Mouse (Mus musculus) A20 (cell line): Measurements from ENCODE around the gene Rpia.
"Not testable (repeated sequence)": the region's sequence is repeated elsewhere in the genome, so short reads cannot be mapped to it uniquely, and the experiment has no call there.

ENCODE experiments used
- DNase-seq: peaks from one replicate; pipeline ENCODE4 v3.0.0-alpha.2; 2011; ENCODE audit warnings: low read depth, low spot score

Gene Rpia

GRCm38 (mm10) chr6:70791824-70792535, at the start of gene Rpia:
Rpia (minus strand) TSS chr6:70792232.
- DNase-seq, result peak; percentile 93

DNA sequence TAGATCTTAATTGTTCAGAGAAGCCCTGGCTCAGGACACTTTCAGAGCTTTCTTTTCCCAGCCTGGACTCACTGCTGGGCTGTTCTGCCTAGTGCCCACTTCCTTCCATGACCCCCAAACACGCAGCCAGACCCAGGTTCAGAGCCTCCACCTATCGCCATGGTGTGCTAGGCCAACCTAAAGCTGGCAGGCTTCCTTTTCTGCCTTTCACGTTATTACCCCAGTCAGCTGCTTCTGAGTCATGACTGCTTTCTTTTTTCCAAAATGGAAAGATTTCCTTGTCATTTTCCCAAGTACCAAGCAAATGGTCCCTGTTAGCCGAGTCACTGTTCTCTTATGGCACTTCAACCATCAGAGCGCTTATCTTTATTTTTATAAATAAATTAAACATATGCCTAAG, 48.2 kb upstream of the Rpia start:
- DNase-seq, result no peak

DNA sequence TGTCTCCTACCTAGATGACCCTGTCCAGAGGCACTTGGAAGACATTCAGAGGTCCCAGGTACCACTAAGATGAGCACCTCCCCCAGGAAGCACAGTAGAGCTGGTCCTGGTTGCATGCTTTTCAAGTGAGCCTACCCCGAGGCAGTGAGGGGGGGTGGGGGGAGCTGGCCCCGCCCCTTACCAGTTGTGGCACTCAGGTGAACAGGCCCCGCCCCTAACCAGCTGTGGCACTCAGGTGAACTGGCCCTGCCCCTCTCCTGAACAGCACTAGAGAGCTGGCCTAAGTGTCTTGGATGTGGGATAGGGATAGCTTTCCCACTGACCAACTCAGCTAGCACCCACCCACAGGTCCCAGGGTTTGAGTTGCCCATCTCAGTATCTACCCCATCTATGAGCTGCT, 46.5 kb upstream of the Rpia start:
- DNase-seq, result no peak

DNA sequence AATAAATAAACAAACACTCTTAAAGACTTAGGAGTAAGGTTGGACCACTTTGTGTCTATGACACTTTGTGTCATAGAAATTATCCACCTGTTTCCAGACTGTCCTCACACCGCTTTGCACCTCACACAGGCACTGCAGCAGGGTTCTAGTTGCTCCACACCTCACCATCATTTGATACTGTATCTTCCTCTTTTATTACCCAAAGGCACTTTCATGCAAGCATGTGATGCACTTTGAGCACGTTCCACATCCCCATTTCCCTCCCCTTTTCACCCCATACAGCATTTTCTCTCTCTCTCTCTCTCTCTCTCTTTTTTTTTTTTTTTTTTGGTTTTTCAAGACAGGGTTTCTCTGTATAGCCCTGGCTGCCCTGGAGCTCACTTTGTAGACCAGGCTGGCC, 45.3 kb upstream of the Rpia start:
- no peak for DNase-seq

DNA sequence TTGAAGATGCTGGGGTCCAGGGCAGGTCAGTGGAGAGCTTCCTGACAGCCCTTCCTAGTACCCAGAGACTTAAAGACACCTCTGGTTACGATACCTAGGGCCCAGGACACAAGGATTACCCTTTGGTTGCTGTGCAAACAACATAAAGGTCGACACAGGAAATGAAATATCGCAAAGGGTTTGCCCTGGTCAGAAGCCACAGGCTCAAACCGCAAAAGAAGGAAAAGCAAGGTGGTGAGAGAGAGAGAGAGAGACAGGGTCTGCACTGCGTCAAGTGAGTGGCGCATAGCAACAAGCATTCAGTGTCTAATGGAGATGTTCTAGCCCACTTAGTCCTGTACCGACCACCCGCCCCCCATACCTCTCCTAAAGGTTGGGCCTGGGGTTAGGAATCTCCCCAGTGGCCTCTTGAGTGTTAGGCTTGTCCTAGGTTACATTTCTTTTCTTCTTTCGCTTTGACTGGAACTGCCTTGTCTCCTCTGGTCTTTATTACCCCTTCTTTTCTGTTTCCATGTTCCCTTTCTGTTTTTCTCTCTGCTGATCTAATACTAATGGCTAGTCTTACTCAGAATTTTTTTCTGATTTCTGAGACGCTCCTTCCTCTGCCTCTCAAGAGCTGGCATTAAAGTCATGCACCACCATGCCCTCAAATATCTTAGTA, 39.3 kb upstream of the Rpia start:
- DNase-seq, result no peak

- peak; percentile 8 for DNase-seq
These were observed 38.5 kb upstream of the Rpia start for GRCm38 (mm10) chr6:70830552-70830951.

- DNase-seq, result no peak
These were observed 37.4 kb upstream of the Rpia start for GRCm38 (mm10) chr6:70829451-70829850.

DNA sequence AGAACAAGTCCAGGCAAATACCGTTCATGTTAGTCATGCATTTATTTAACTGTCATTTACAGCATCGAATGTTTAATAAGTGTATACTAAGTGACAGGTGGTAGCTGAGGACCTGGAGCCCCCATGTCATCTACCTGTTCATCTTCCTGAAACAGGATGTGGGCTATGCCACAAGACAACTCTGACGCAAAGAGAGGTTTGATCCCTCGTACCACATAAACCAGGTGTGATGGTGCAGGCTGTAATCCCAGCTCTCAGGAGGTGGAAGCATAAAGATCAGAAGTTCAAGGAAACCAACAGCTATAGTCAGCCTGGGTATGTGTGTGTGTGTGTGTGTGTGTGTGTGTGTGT, 32.9 kb upstream of the Rpia start:
- DNase-seq, result no peak

GRCm38 (mm10) chr6:70824085-70824986, 32.3 kb upstream of the Rpia start:
- peak; percentile 71 for DNase-seq

DNA sequence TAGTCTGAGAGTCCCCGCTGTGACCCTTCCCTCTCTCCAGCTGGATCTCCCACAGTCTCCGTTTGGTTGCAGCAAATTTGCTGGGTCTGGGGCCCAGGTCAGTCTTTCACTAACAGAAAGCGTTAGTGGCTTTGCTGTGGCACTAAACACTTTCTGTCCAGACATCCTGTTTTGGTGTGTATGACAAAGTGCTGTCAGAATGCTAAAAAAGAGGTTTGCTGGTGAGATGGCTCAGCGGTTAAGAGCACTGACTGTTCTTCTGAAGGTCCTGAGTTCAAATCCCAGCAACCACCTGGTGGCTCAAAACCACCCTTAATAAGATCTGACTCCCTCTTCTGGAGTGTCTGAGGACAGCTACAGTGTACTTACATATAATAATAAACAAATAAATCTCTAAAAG, 31.2 kb upstream of the Rpia start:
- DNase-seq, result not testable (repeated sequence)

DNA sequence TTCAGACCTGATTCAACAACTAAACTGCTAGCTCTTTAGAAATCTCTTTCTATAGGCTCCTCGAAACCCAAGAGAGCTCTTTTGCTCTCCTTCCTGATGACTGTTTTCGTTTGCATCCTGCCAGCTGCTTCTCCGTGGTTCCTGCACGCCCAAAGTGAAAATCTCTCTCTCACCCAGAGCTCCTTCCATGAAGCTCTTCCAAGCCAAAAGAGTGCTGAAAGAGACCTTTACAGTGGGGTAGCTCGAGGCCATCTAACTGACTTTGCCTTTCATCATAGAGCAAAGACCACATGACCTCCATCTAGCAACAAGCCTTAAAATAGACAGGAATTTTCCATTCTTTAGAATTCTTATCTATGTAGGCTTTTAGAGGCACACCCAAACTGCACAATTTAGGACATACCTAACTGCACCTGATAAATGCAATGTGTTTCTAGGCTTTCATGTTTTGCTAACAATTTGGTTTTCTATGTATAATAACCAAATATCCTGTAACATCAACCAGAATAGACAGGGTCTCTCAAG, 30.4 kb upstream of the Rpia start:
- no peak for DNase-seq

- no peak for DNase-seq
These were observed 29.5 kb upstream of the Rpia start for GRCm38 (mm10) chr6:70821566-70821965.

DNA sequence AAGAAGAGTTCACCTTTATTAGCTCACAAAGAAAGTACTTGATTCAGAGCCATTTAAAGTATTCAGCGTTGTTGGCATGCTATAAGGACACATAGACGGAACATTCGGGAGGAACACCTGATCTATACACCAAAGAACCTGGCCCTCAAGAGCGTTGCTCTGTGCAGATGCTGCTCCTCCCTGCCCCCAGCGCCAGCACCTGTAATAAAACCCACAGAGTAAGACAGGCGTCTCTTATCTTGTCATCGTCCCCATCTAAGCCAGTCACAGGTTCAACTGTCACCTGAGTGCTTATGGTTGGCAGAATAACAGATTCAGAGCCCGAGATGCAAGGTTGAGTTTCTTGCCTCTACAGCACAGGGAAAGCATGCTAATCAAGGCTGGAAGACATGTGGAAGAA, 23.4 kb upstream of the Rpia start:
- no peak for DNase-seq

- DNase-seq, result no peak
These were observed 22.6 kb upstream of the Rpia start for GRCm38 (mm10) chr6:70814629-70814950.

GRCm38 (mm10) chr6:70813921-70814628, 22.0 kb upstream of the Rpia start:
- DNase-seq, result peak; percentile 74

DNA sequence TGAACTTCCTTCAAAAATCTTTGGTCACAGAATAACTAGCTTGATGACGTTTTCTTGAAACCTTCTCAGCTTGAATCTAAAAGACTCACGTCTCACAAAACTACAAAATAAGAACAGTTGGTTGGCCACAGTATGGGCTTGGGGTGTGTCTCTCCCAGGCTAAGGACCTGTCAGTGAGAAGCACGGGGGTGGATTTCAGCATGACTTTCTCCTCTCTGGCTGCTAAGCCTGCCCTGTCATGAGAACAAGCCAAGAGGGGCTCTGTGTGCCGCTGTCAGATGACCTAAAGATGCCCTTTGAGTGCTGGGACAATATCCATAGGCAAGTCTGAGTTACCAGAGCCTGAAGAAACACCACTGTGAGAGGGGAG, 20.5 kb upstream of the Rpia start:
- no peak for DNase-seq

GRCm38 (mm10) chr6:70811557-70812525, 19.8 kb upstream of the Rpia start:
- DNase-seq, result peak; percentile 69

- DNase-seq, result no peak
These were observed 18.5 kb upstream of the Rpia start for GRCm38 (mm10) chr6:70810524-70810923.

DNA sequence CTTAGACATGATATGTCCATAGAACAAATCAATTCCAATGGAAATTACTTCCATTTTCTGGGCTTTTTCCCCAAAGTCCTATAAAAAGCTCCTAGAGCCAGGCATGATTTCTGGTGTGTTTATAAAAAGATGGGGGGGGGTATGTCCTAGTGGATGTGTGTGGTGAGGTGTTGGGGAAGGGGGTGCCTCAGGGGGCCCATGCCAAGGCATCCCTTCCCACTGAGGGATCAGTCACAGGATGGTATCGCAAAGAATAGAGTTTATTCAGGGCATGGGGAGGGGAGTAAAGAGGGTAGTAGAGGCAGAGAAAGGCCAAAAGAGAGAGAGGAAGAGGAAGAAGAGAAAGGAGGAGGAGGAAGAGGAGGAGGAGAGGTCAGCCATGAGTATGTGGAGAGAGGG, 14.5 kb upstream of the Rpia start:
- no peak for DNase-seq

GRCm38 (mm10) chr6:70805820-70806513, 13.9 kb upstream of the Rpia start:
- peak; percentile 73 for DNase-seq
